Mouse (Mus musculus): ENCODE measurements around the gene Slc10a1.
"Not testable (repeated sequence)": the region's sequence is repeated elsewhere in the genome, so short reads cannot be mapped to it uniquely, and the experiment has no call there.

Slc10a1 gene

GRCm38 (mm10) chr12:80967918-80968317 lies 587 bp downstream of the Slc10a1 start:
- DNase-seq (ENCODE audit: extremely low read depth, low read depth, low spot score), result no peak

GRCm38 (mm10) chr12:80966059-80966838 lies 2.3 kb downstream of the Slc10a1 start:
- DNase-seq (ENCODE audit: extremely low read depth, low read depth, low spot score), result no peak

- DNase-seq (ENCODE audit: extremely low read depth, low read depth, low spot score), result no peak
Measured at GRCm38 (mm10) chr12:80962566-80962965, 5.9 kb downstream of the Slc10a1 start.

- DNase-seq (ENCODE audit: extremely low read depth, low read depth, low spot score), result no peak
Measured at GRCm38 (mm10) chr12:80957961-80958360, 10.5 kb downstream of the Slc10a1 start.

GRCm38 (mm10) chr12:80956039-80956438 lies 12.5 kb downstream of the Slc10a1 start:
- no peak for DNase-seq (ENCODE audit: extremely low read depth, low read depth, low spot score)

- DNase-seq (ENCODE audit: extremely low read depth, low read depth, low spot score), result no peak
Measured at GRCm38 (mm10) chr12:80952526-80952925, 16.0 kb downstream of the Slc10a1 start.

GRCm38 (mm10) chr12:80951640-80952219 lies 16.8 kb downstream of the Slc10a1 start:
- DNase-seq (ENCODE audit: extremely low read depth, low read depth, low spot score), result no peak

- DNase-seq (ENCODE audit: extremely low read depth, low read depth, low spot score), result not testable (repeated sequence)
Measured at GRCm38 (mm10) chr12:80949603-80950002, 18.9 kb downstream of the Slc10a1 start.

- DNase-seq (ENCODE audit: extremely low read depth, low read depth, low spot score), result no peak
Measured at GRCm38 (mm10) chr12:80948202-80948601, 20.3 kb downstream of the Slc10a1 start.

GRCm38 (mm10) chr12:80945996-80946355 lies 22.5 kb downstream of the Slc10a1 start:
- peak; percentile 31 for DNase-seq (ENCODE audit: extremely low read depth, low read depth, low spot score)

- peak; percentile 56 for DNase-seq (ENCODE audit: extremely low read depth, low read depth, low spot score)
Measured at GRCm38 (mm10) chr12:80945334-80945995, 23.0 kb downstream of the Slc10a1 start, which contains the start of gene Srsf5. Gene Srsf5 (plus strand): TSS chr12:80945504.

GRCm38 (mm10) chr12:80944963-80945333 lies 23.6 kb downstream of the Slc10a1 start:
- DNase-seq (ENCODE audit: extremely low read depth, low read depth, low spot score), result not testable (repeated sequence)

GRCm38 (mm10) chr12:80944204-80944603 lies 24.3 kb downstream of the Slc10a1 start:
- no peak for DNase-seq (ENCODE audit: extremely low read depth, low read depth, low spot score)

GRCm38 (mm10) chr12:80943395-80943794 lies 25.1 kb downstream of the Slc10a1 start:
- DNase-seq (ENCODE audit: extremely low read depth, low read depth, low spot score), result no peak

- no peak for DNase-seq (ENCODE audit: extremely low read depth, low read depth, low spot score)
Measured at GRCm38 (mm10) chr12:80941886-80942285, 26.6 kb downstream of the Slc10a1 start.

GRCm38 (mm10) chr12:80939165-80939564 lies 29.3 kb downstream of the Slc10a1 start:
- no peak for DNase-seq (ENCODE audit: extremely low read depth, low read depth, low spot score)

- no peak for DNase-seq (ENCODE audit: extremely low read depth, low read depth, low spot score)
Measured at GRCm38 (mm10) chr12:80938642-80939041, 29.9 kb downstream of the Slc10a1 start.

GRCm38 (mm10) chr12:80937331-80938029 lies 31.0 kb downstream of the Slc10a1 start:
- peak; percentile 28 for DNase-seq (ENCODE audit: extremely low read depth, low read depth, low spot score)

- DNase-seq (ENCODE audit: extremely low read depth, low read depth, low spot score), result no peak
Measured at GRCm38 (mm10) chr12:80936751-80937150, 31.8 kb downstream of the Slc10a1 start.

GRCm38 (mm10) chr12:80932865-80933264 lies 35.6 kb downstream of the Slc10a1 start:
- DNase-seq (ENCODE audit: extremely low read depth, low read depth, low spot score), result no peak

- no peak for DNase-seq (ENCODE audit: extremely low read depth, low read depth, low spot score)
Measured at GRCm38 (mm10) chr12:80931402-80932140, 36.9 kb downstream of the Slc10a1 start.

Measured in fat pad, adult 2 months (tissue).